Mouse (Mus musculus): Measurements from ENCODE around the gene Ngf.

- TF ChIP-seq CTCF (IDR thresholded peaks at IDR 0.05; ENCODE audit: low read depth, low read length) = no peak
- no peak for TF ChIP-seq POLR2A (IDR thresholded peaks at IDR 0.05; ENCODE audit: borderline replicate concordance, low read depth, low read length)
These were observed 6.9 kb upstream of the Ngf start for GRCm38 (mm10) chr3:102462703-102463336.

All from bone marrow macrophage, adult 2 months (primary cell).